In the genomic region with DNA sequence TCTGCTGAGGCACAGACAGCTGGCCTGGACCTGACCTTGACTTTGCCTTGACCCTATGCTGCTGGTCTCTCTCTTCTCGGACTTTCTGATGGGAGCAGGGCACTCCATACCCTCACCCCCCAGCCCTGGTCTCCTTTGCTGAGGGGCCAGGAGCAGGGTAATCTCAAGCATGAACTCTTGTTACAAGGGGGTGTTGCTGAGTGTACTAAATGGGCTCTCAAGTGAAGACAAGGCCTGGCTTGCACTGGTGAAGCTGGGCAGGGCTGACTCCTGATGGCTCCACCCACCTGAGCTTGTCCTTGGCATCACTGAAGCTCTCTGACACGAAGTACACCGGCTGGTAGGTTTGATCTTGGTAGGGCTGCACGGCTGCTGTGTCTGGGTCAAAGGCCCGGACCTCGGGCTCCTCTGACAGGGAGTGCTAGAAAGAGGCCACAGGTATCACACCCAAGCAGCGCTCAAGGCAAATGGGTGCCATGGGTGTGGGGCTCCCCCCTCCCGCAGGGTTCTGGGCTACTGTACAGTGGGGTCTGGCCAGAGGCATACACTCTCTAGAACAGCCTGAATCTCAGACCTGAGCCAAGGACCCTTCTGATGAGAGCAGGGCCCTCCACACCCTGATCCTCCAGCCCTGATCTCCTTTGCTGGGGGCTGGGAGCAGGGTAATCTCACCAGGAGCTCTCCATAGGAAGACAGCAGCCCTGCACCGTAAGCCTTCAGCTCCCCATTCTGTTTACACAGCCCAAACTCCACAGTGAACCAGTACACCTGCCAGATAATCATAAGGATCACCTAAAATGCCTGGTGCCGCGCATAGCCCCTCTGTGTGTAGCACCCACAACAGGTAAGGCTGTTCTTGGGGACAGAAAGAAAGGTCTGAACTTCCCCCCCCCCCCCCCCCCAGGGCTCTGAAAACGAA, we compare ENCODE assay signal across 10 mouse cellular contexts. TPM values are rescaled to one million over a fixed set of nuclear protein-coding genes. Genes with fewer than 3 reads are reported as not detected.
A peak's percentile ranks its signal among the peaks of the same experiment; 100 is the strongest.
DNase-seq lines count a peak whose midpoint lies in the region; ATAC-seq and TF ChIP-seq lines count a peak whose summit lies in the region.
"Had no signal": no experiment of that assay in that cellular context is flagged by ENCODE, and none has a peak within 500 bp of the region (broad histone marks: within the 10 kb centered on the region; RNA-seq: fewer than 3 reads in every experiment).

No protein-coding gene starts in this region.

- H3K4me2 ChIP-seq in heart, embryonic 15.5 days: no peak overlapping the region
- no peak overlapping the region for H3K4me2 ChIP-seq in lung, postnatal 0 days (replicated peaks; ENCODE audit: low read depth, low read length)
- no peak overlapping the region for H3K4me2 ChIP-seq in neural tube, embryonic 12.5 days (replicated peaks)
- H3K4me2 ChIP-seq in kidney, embryonic 15.5 days: no peak overlapping the region
- H3K4me2 ChIP-seq: neural tube, embryonic 13.5 days had no signal

- ATAC-seq in heart, embryonic 15.5 days (replicated peaks; ENCODE audit: insufficient number of reproducible peaks, insufficient read depth, low FRiP score, low read depth): peak; percentile 68
- ATAC-seq in lung, postnatal 0 days: peak; percentile 46; the same call in 1 of the 2 replicates
- ATAC-seq in neural tube, embryonic 12.5 days (ENCODE audit: low FRiP score, low read depth): 0 out of 2 replicates have a peak, but pooled peaks have one; percentile 2
- ATAC-seq in kidney, embryonic 15.5 days (replicated peaks; ENCODE audit: low FRiP score): no peak; the same call in 1 of the 2 replicates

- TF ChIP-seq EP300 in lung, postnatal 0 days (IDR thresholded peaks at IDR 0.05): no peak

- H3K27me3 ChIP-seq in heart, embryonic 15.5 days: peaks cover 70% of the 10 kb centered on the region
- H3K27me3 ChIP-seq in lung, postnatal 0 days (replicated peaks; ENCODE audit: insufficient read depth, low read length): no peaks in the 10 kb centered on the region
- 0 out of 2 replicates have a peak, but pooled peaks cover 3% of the 10 kb centered on the region for H3K27me3 ChIP-seq in neural tube, embryonic 12.5 days (replicated peaks)
- peaks cover 17% of the 10 kb centered on the region; the same call in 1 of the 2 replicates for H3K27me3 ChIP-seq in kidney, embryonic 15.5 days

- no peak overlapping the region for H3K4me3 ChIP-seq in heart, embryonic 15.5 days
- no peak overlapping the region for H3K4me3 ChIP-seq in lung, postnatal 0 days (ENCODE audit: low read depth, low read length)
- H3K4me3 ChIP-seq in neural tube, embryonic 12.5 days: no peak overlapping the region
- H3K4me3 ChIP-seq in kidney, embryonic 15.5 days (replicated peaks): no peak overlapping the region
- H3K4me3 ChIP-seq: neural tube, embryonic 13.5 days had no signal

- H3K9ac ChIP-seq in heart, embryonic 15.5 days: no peak overlapping the region
- H3K9ac ChIP-seq in lung, postnatal 0 days (replicated peaks; ENCODE audit: low read depth): no peak overlapping the region
- no peak overlapping the region for H3K9ac ChIP-seq in neural tube, embryonic 12.5 days
- H3K9ac ChIP-seq in kidney, embryonic 15.5 days: no peak overlapping the region
- H3K9ac ChIP-seq: neural tube, embryonic 13.5 days had no signal

- H3K9me3 ChIP-seq in heart, embryonic 15.5 days (replicated peaks): no peaks in the 10 kb centered on the region
- H3K9me3 ChIP-seq in lung, postnatal 0 days (ENCODE audit: low read length): no peaks in the 10 kb centered on the region
- no peaks in the 10 kb centered on the region for H3K9me3 ChIP-seq in neural tube, embryonic 12.5 days
- no peaks in the 10 kb centered on the region for H3K9me3 ChIP-seq in kidney, embryonic 15.5 days (replicated peaks)
- H3K9me3 ChIP-seq: neural tube, embryonic 13.5 days had no signal

- H3K27ac ChIP-seq in heart, embryonic 15.5 days: no peak overlapping the region
- no peak overlapping the region for H3K27ac ChIP-seq in lung, postnatal 0 days (ENCODE audit: low read length)
- H3K27ac ChIP-seq in neural tube, embryonic 12.5 days: no peak overlapping the region
- no peak overlapping the region for H3K27ac ChIP-seq in kidney, embryonic 15.5 days
- H3K27ac ChIP-seq: neural tube, embryonic 13.5 days had no signal

- no peaks in the 10 kb centered on the region for H3K36me3 ChIP-seq in heart, embryonic 15.5 days
- H3K36me3 ChIP-seq in lung, postnatal 0 days (ENCODE audit: insufficient read depth, low read length): no peaks in the 10 kb centered on the region
- H3K36me3 ChIP-seq in neural tube, embryonic 12.5 days: no peaks in the 10 kb centered on the region
- no peaks in the 10 kb centered on the region for H3K36me3 ChIP-seq in kidney, embryonic 15.5 days
- H3K36me3 ChIP-seq: neural tube, embryonic 13.5 days had no signal

- peaks cover 26% of the 10 kb centered on the region for H3K4me1 ChIP-seq in heart, embryonic 15.5 days (replicated peaks)
- H3K4me1 ChIP-seq in lung, postnatal 0 days (ENCODE audit: insufficient read depth, low read depth, low read length): no peaks in the 10 kb centered on the region
- peaks cover 5% of the 10 kb centered on the region; the same call in 1 of the 2 replicates for H3K4me1 ChIP-seq in neural tube, embryonic 12.5 days
- H3K4me1 ChIP-seq in kidney, embryonic 15.5 days: peaks cover 6% of the 10 kb centered on the region; the same call in 1 of the 2 replicates

- WGBS in heart, embryonic 15.5 days: 51% methylated on average over 12 of the region's 12 CpGs
- WGBS in lung, postnatal 0 days: 52% methylated on average over 12 of the region's 12 CpGs
- WGBS in neural tube, embryonic 12.5 days: 69% methylated on average over 12 of the region's 12 CpGs
- WGBS in kidney, embryonic 15.5 days: 62% methylated on average over 12 of the region's 12 CpGs

- TF ChIP-seq CTCF in lung, postnatal 0 days (IDR thresholded peaks at IDR 0.05): no peak

- peak; percentile 21 for DNase-seq in adrenal gland, postnatal 14 days
- no peak for DNase-seq in adrenal gland, adult 18-20 months (ENCODE audit: low spot score in 2 of 2)
- no peak for DNase-seq in heart, adult 18-20 months
- peak; percentile 19 for DNase-seq in lung, postnatal 0 days (ENCODE audit: low spot score)
- no peak for DNase-seq in lung, postnatal 14 days

RNA-seq across cellular contexts. Expression of a gene that starts 36.9 kb away (rescaled TPM):
- 485 and 500 TPM in 2 replicates for total RNA-seq in adrenal gland, postnatal 14 days (2021)
- total RNA-seq in adrenal gland, adult 18-20 months (2021): 100 to 1,000 TPM; 547 to 572 TPM
- 0.54 and 8.9 TPM in 2 replicates for polyA plus RNA-seq in heart, embryonic 15.5 days (2015; fragmentation: Nextera tagmentation; extraction: Ambion mirVana)
- not detected for total RNA-seq in heart, adult 18-20 months (2021)
- polyA plus RNA-seq in lung, postnatal 0 days (2015; fragmentation: Nextera tagmentation; extraction: Ambion mirVana): 0.08 and 0.10 TPM in 2 replicates
- 21.6 and 28.0 TPM in 2 replicates for polyA plus RNA-seq in neural tube, embryonic 12.5 days (2016; fragmentation: Nextera tagmentation; extraction: Ambion mirVana)
- 5.5 and 35.4 TPM in 2 replicates for polyA plus RNA-seq in kidney, embryonic 15.5 days (2015; fragmentation: Nextera tagmentation; extraction: Ambion mirVana)
- total RNA-seq: megakaryocyte progenitor cell, adult 5-6 weeks had no signal

Comparison
In these comparisons a context has a peak if more than half of its experiments do, and no peak if none do; other contexts are left out.
1. DNase-seq: peak in adrenal gland, postnatal 14 days (single experiment) and lung, postnatal 0 days (single experiment); none in adrenal gland, adult 18-20 months (0 of 2), heart, adult 18-20 months (0 of 2) and lung, postnatal 14 days (single experiment).